Mouse (Mus musculus): ENCODE data around the gene Syde1. TPM values are rescaled to one million over a fixed set of nuclear protein-coding genes. Genes with fewer than 3 reads are reported as not detected.

Syde1 gene
- polyA plus RNA-seq (2012; ENCODE audit: low replicate concordance) = 3.2 and 3.6 TPM in 2 replicates

GRCm38 (mm10) chr10:78591406-78592328 lies at the start of gene Syde1:
Syde1 (minus strand) TSS chr10:78591964.

GRCm38 (mm10) chr10:78617974-78618373 lies 26.2 kb upstream of the Syde1 start, which contains the start of gene Olfr1357:
Olfr1357 (minus strand) TSS chr10:78618074.

GRCm38 (mm10) chr10:78574250-78575104 lies 17.3 kb downstream of the Syde1 start, which contains the start of gene Ilvbl:
Ilvbl (plus strand) TSS chr10:78574346.

Other genes starting within 250 kb of the Syde1 start
- 111 and 117 TPM in 2 replicates for gene Agpat3, start 239.5 kb downstream of the Syde1 start, polyA plus RNA-seq (2012; ENCODE audit: low replicate concordance)
- 157 and 183 TPM in 2 replicates for gene Rrp1, start 178.9 kb downstream of the Syde1 start, polyA plus RNA-seq (2012; ENCODE audit: low replicate concordance)
- 4.8 and 51.0 TPM in 2 replicates for gene Cstb, start 166.3 kb downstream of the Syde1 start, polyA plus RNA-seq (2012; ENCODE audit: low replicate concordance)
- gene Pdxk, start 127.0 kb downstream of the Syde1 start, polyA plus RNA-seq (2012; ENCODE audit: low replicate concordance) = 16.5 and 16.9 TPM in 2 replicates
- gene Olfr1358, start 74.5 kb downstream of the Syde1 start, polyA plus RNA-seq (2012; ENCODE audit: low replicate concordance) = not detected in 2 replicates
- gene Ilvbl, start 17.6 kb downstream of the Syde1 start, polyA plus RNA-seq (2012; ENCODE audit: low replicate concordance) = 28.5 and 30.8 TPM in 2 replicates
- gene Olfr1357, start 26.1 kb upstream of the Syde1 start, polyA plus RNA-seq (2012; ENCODE audit: low replicate concordance) = not detected in 2 replicates
- gene Casp14, start 126.3 kb upstream of the Syde1 start, polyA plus RNA-seq (2012; ENCODE audit: low replicate concordance) = not detected in 2 replicates
- not detected in 2 replicates for gene Ccdc105, start 161.1 kb upstream of the Syde1 start, polyA plus RNA-seq (2012; ENCODE audit: low replicate concordance)
- gene Slc1a6, start 188.5 kb upstream of the Syde1 start, polyA plus RNA-seq (2012; ENCODE audit: low replicate concordance) = not detected in 2 replicates